Mouse (Mus musculus): ENCODE data around the gene Enpp7. TPM values are rescaled to one million over a fixed set of nuclear protein-coding genes. Genes with fewer than 3 reads are reported as not detected.

The Enpp7 gene
- polyA plus RNA-seq, 1 experiment from 2014 or later: not detected

GRCm38 (mm10) chr11:119022068-119022894 is 34.3 kb downstream of the Enpp7 start:
- 4% methylated on average over 42 of the region's 42 CpGs for WGBS
- H3K27ac ChIP-seq: peak overlapping the region; percentile 78
- H3K9ac ChIP-seq: peak overlapping the region; percentile 42
- no peaks in the 10 kb centered on the region for H3K36me3 ChIP-seq
- H3K27me3 ChIP-seq (replicated peaks): no peaks in the 10 kb centered on the region; the same call in 1 of the 2 replicates
- H3K4me3 ChIP-seq (replicated peaks): peak overlapping the region; percentile 73
- ATAC-seq (ENCODE audit: insufficient read depth, low FRiP score, low read depth): no peak
- H3K9me3 ChIP-seq: no peaks in the 10 kb centered on the region
- H3K4me2 ChIP-seq: peak overlapping the region; percentile 88
- peaks cover 35% of the 10 kb centered on the region for H3K4me1 ChIP-seq

- H3K27me3 ChIP-seq (replicated peaks): no peaks in the 10 kb centered on the region; the same call in 1 of the 2 replicates
- peaks cover 35% of the 10 kb centered on the region for H3K4me1 ChIP-seq
- H3K4me3 ChIP-seq (replicated peaks): peak within 1 kb of the TSS; percentile 73
- peak within 1 kb of the TSS; percentile 62 for H3K9ac ChIP-seq
- H3K4me2 ChIP-seq: peak within 1 kb of the TSS; percentile 88
- WGBS: 0% methylated on average over 96 of the region's 99 CpGs
- H3K36me3 ChIP-seq: peaks cover 8% of the 10 kb centered on the region; the same call in 1 of the 2 replicates
- ATAC-seq (ENCODE audit: insufficient read depth, low FRiP score, low read depth): peak; percentile 86
- no peaks in the 10 kb centered on the region for H3K9me3 ChIP-seq
- H3K27ac ChIP-seq: peak within 1 kb of the TSS; percentile 78
Measured at GRCm38 (mm10) chr11:119022895-119023615, 35.1 kb downstream of the Enpp7 start, which contains the start of gene Cbx2. TSS of gene Cbx2 (plus strand) at chr11:119022962.

DNA sequence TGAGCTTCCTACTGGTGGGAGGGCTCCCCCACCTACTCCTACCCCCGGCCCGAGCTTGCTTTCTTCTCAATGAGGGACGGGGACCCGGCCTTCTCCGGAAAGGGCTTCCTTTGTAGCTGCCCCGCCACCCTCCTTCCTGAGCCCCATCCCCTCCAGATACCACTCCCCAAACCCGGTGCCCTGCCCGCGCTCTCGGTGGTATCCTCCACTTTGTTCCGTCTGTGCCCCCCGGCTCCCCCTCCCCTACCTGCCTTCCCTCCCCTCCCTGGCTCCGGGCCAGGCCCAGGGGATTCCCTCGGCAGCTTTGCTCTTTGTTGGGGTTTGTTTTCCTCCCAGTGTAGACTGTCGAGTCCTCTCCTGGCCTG is 35.6 kb downstream of the Enpp7 start:
- ATAC-seq (ENCODE audit: insufficient read depth, low FRiP score, low read depth): no peak
- Histone ChIP-seq H3K9ac (peak overlapping the region; percentile 62), H3K36me3 (peaks cover 12% of the 10 kb centered on the region; the same call in 1 of the 2 replicates), H3K4me3 (replicated peaks) (peak overlapping the region; percentile 73), H3K4me2 (peak overlapping the region; percentile 88), H3K27ac (peak overlapping the region; percentile 78), H3K9me3 (no peaks in the 10 kb centered on the region), H3K4me1 (peaks cover 35% of the 10 kb centered on the region), H3K27me3 (replicated peaks) (no peaks in the 10 kb centered on the region; the same call in 1 of the 2 replicates)
- WGBS: 1% methylated on average over 15 of the region's 15 CpGs

GRCm38 (mm10) chr11:119024260-119024659 is 36.3 kb downstream of the Enpp7 start:
- H3K27ac ChIP-seq: peak overlapping the region; percentile 78
- peak overlapping the region; percentile 73 for H3K4me3 ChIP-seq (replicated peaks)
- H3K27me3 ChIP-seq (replicated peaks): no peaks in the 10 kb centered on the region; the same call in 1 of the 2 replicates
- ATAC-seq (ENCODE audit: insufficient read depth, low FRiP score, low read depth): no peak
- no peaks in the 10 kb centered on the region for H3K9me3 ChIP-seq
- peaks cover 19% of the 10 kb centered on the region; the same call in 1 of the 2 replicates for H3K36me3 ChIP-seq
- H3K9ac ChIP-seq: peak overlapping the region; percentile 62; the same call in 1 of the 2 replicates
- peaks cover 35% of the 10 kb centered on the region for H3K4me1 ChIP-seq
- peak overlapping the region; percentile 88 for H3K4me2 ChIP-seq
- WGBS: 4% methylated on average over 7 of the region's 7 CpGs

- ATAC-seq (ENCODE audit: insufficient read depth, low FRiP score, low read depth): no peak
- 48% methylated on average over 12 of the region's 12 CpGs for WGBS
- peaks cover 35% of the 10 kb centered on the region for H3K4me1 ChIP-seq
- H3K27me3 ChIP-seq (replicated peaks): no peaks in the 10 kb centered on the region; the same call in 1 of the 2 replicates
- H3K9ac ChIP-seq: no peak overlapping the region
- H3K4me2 ChIP-seq: 0 out of 2 replicates have a peak overlapping the region, but pooled peaks have one; percentile 12
- peaks cover 33% of the 10 kb centered on the region; the same call in 1 of the 2 replicates for H3K36me3 ChIP-seq
- no peaks in the 10 kb centered on the region for H3K9me3 ChIP-seq
- H3K27ac ChIP-seq: no peak overlapping the region
- H3K4me3 ChIP-seq (replicated peaks): no peak overlapping the region
Measured at GRCm38 (mm10) chr11:119026203-119026602, 38.2 kb downstream of the Enpp7 start.

- Histone ChIP-seq H3K9ac (no peak overlapping the region), H3K4me3 (replicated peaks) (peak overlapping the region; percentile 27), H3K27ac (no peak overlapping the region), H3K36me3 (peaks cover 22% of the 10 kb centered on the region; the same call in 1 of the 2 replicates), H3K4me2 (peak overlapping the region; percentile 54), H3K4me1 (peaks cover 36% of the 10 kb centered on the region), H3K9me3 (no peaks in the 10 kb centered on the region), H3K27me3 (replicated peaks) (peaks cover 44% of the 10 kb centered on the region)
- WGBS: 2% methylated on average over 26 of the region's 26 CpGs
- ATAC-seq (ENCODE audit: insufficient read depth, low FRiP score, low read depth): 0 out of 2 replicates have a peak, but pooled peaks have one; percentile 15
Measured at GRCm38 (mm10) chr11:119033874-119034558, 46.0 kb downstream of the Enpp7 start.

DNA sequence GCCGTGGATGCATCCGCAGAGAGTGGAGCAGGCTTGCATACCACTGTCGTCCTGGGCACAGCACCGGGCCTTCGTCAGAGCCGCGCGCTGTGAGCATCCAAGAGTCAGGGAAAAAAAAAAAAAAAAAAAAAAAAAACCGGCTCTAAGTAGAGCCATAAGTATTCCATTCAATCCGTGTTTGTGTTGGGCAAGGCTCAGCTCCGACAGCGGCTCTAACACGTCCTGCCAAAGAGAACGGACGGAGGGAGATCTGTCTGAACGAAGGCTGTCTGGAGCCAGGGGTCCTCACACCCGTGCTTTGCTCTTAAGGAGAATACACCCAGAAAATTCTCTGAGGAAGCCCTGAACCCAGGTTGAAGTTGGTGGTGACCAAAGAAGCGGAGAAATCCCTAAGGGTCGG is 46.6 kb downstream of the Enpp7 start:
- H3K27ac ChIP-seq: no peak overlapping the region
- peaks cover 18% of the 10 kb centered on the region; the same call in 1 of the 2 replicates for H3K36me3 ChIP-seq
- 9% methylated on average over 19 of the region's 19 CpGs for WGBS
- peaks cover 47% of the 10 kb centered on the region for H3K27me3 ChIP-seq (replicated peaks)
- H3K4me3 ChIP-seq (replicated peaks): peak overlapping the region; percentile 27
- peaks cover 42% of the 10 kb centered on the region for H3K4me1 ChIP-seq
- H3K4me2 ChIP-seq: peak overlapping the region; percentile 54
- H3K9ac ChIP-seq: no peak overlapping the region
- no peak for ATAC-seq (ENCODE audit: insufficient read depth, low FRiP score, low read depth)
- H3K9me3 ChIP-seq: no peaks in the 10 kb centered on the region

GRCm38 (mm10) chr11:119035094-119035685 is 47.2 kb downstream of the Enpp7 start:
- H3K9ac ChIP-seq: no peak overlapping the region
- peaks cover 47% of the 10 kb centered on the region for H3K4me1 ChIP-seq
- 6% methylated on average over 21 of the region's 21 CpGs for WGBS
- ATAC-seq (ENCODE audit: insufficient read depth, low FRiP score, low read depth): no peak
- no peak overlapping the region for H3K27ac ChIP-seq
- H3K4me2 ChIP-seq: no peak overlapping the region
- H3K4me3 ChIP-seq (replicated peaks): no peak overlapping the region
- H3K9me3 ChIP-seq: no peaks in the 10 kb centered on the region
- H3K36me3 ChIP-seq: peaks cover 13% of the 10 kb centered on the region; the same call in 1 of the 2 replicates
- H3K27me3 ChIP-seq (replicated peaks): peaks cover 47% of the 10 kb centered on the region

GRCm38 (mm10) chr11:119035686-119036165 is 47.7 kb downstream of the Enpp7 start:
- no peak for ATAC-seq (ENCODE audit: insufficient read depth, low FRiP score, low read depth)
- Histone ChIP-seq H3K9me3 (no peaks in the 10 kb centered on the region), H3K4me1 (peaks cover 50% of the 10 kb centered on the region), H3K27me3 (replicated peaks) (peaks cover 47% of the 10 kb centered on the region), H3K27ac (no peak overlapping the region), H3K9ac (no peak overlapping the region), H3K4me3 (replicated peaks) (no peak overlapping the region), H3K36me3 (peaks cover 8% of the 10 kb centered on the region; the same call in 1 of the 2 replicates), H3K4me2 (no peak overlapping the region)
- 16% methylated on average over 21 of the region's 21 CpGs for WGBS

GRCm38 (mm10) chr11:119036447-119036846 is 48.5 kb downstream of the Enpp7 start:
- peaks cover 8% of the 10 kb centered on the region; the same call in 1 of the 2 replicates for H3K36me3 ChIP-seq
- no peak overlapping the region for H3K4me2 ChIP-seq
- H3K27me3 ChIP-seq (replicated peaks): peaks cover 49% of the 10 kb centered on the region
- no peak overlapping the region for H3K27ac ChIP-seq
- no peak for ATAC-seq (ENCODE audit: insufficient read depth, low FRiP score, low read depth)
- 16% methylated on average over 15 of the region's 15 CpGs for WGBS
- peaks cover 54% of the 10 kb centered on the region for H3K4me1 ChIP-seq
- H3K9ac ChIP-seq: no peak overlapping the region
- no peak overlapping the region for H3K4me3 ChIP-seq (replicated peaks)
- no peaks in the 10 kb centered on the region for H3K9me3 ChIP-seq
